20 mouse cellular contexts compared by ENCODE assay signal in the genomic region with DNA sequence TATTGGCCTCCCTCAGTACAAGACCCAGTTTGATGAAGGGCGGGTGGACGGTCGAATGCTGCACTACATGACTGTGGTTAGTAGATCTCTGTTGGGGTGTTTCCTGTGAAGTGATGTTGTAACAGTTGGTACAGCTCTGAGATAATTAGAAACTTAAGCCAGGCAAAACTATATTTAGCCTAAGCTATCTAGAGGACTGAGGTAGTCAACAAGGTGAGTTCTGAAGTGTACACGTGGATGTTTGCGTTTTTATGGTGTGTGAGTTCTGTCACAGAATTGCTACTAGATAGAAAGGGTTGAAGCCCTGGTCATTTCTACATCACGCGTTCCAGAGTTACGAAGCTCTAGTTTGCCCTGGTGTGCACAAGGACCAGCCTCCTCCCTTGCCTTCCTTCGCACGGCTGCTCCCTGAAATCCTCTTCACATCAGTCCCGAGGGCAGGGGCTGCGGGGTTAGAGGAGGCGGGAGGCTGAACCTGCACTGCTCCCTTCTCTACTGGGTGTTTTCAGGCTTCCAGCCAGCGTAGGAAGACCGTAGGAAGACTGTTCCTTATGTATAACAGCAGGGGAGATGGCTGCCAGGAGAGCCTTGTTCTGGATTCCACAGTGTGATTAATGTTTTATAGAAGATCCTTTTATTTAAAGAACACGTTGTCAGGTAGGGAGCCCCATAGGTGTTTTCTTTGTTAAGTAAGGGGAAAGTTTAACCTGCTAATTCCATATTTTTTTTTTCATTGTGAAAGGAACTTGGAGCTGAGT. TPM values are rescaled to one million over a fixed set of nuclear protein-coding genes. Genes with fewer than 3 reads are reported as not detected.
A peak's percentile ranks its signal among the peaks of the same experiment; 100 is the strongest.
DNase-seq lines count a peak whose midpoint lies in the region; ATAC-seq lines count a peak whose summit lies in the region.
"Had no signal": no experiment of that assay in that cellular context is flagged by ENCODE, and none has a peak within 500 bp of the region (broad histone marks: within the 10 kb centered on the region; RNA-seq: fewer than 3 reads in every experiment).

No protein-coding gene starts in this region.

- H3K27ac ChIP-seq in heart, embryonic 10.5 days = no peak overlapping the region
- H3K27ac ChIP-seq in heart, embryonic 16.5 days (ENCODE audit: low read length) = peak overlapping the region; percentile 55; the same call in 1 of the 2 replicates
- H3K27ac ChIP-seq in midbrain, embryonic 15.5 days = no peak overlapping the region
- H3K27ac ChIP-seq: forebrain, embryonic 15.5 days; hindbrain, embryonic 12.5 days; kidney, postnatal 0 days; limb, embryonic 15.5 days; midbrain, embryonic 13.5 days had no signal

- no peak for ATAC-seq in heart, embryonic 16.5 days (replicated peaks; ENCODE audit: extremely low read depth, insufficient read depth, low FRiP score)
- no peak for ATAC-seq in midbrain, embryonic 15.5 days (replicated peaks)
- ATAC-seq: activated CD4-positive, CD25-positive, alpha-beta regulatory T cell, adult 4 months; forebrain, embryonic 15.5 days; intestine, embryonic 16.5 days; midbrain, embryonic 13.5 days had no signal

- no peak overlapping the region for H3K9ac ChIP-seq in heart, embryonic 16.5 days (ENCODE audit: low read length)
- H3K9ac ChIP-seq in midbrain, embryonic 15.5 days = no peak overlapping the region
- H3K9ac ChIP-seq: forebrain, embryonic 15.5 days; hindbrain, embryonic 12.5 days; limb, embryonic 15.5 days; midbrain, embryonic 13.5 days had no signal

- no peak overlapping the region for H3K4me3 ChIP-seq in heart, embryonic 10.5 days
- H3K4me3 ChIP-seq in heart, embryonic 16.5 days (ENCODE audit: low read length) = no peak overlapping the region
- no peak overlapping the region for H3K4me3 ChIP-seq in midbrain, embryonic 15.5 days
- H3K4me3 ChIP-seq: forebrain, embryonic 15.5 days; hindbrain, embryonic 12.5 days; limb, embryonic 15.5 days; midbrain, embryonic 13.5 days had no signal

- H3K4me2 ChIP-seq in heart, embryonic 16.5 days (ENCODE audit: low read depth, low read length) = no peak overlapping the region
- H3K4me2 ChIP-seq in midbrain, embryonic 15.5 days = no peak overlapping the region
- H3K4me2 ChIP-seq: forebrain, embryonic 15.5 days; hindbrain, embryonic 12.5 days; limb, embryonic 15.5 days; midbrain, embryonic 13.5 days had no signal

- no peaks in the 10 kb centered on the region for H3K4me1 ChIP-seq in heart, embryonic 10.5 days
- H3K4me1 ChIP-seq in heart, embryonic 16.5 days (ENCODE audit: control insufficient read depth, insufficient read depth, low read length) = peaks cover 7% of the 10 kb centered on the region
- H3K4me1 ChIP-seq in midbrain, embryonic 15.5 days = no peaks in the 10 kb centered on the region
- H3K4me1 ChIP-seq: forebrain, embryonic 15.5 days; hindbrain, embryonic 12.5 days; limb, embryonic 15.5 days; midbrain, embryonic 13.5 days had no signal

- H3K36me3 ChIP-seq in heart, embryonic 10.5 days = peaks cover 92% of the 10 kb centered on the region
- peaks cover 51% of the 10 kb centered on the region for H3K36me3 ChIP-seq in heart, embryonic 16.5 days (ENCODE audit: control insufficient read depth, insufficient read depth)
- H3K36me3 ChIP-seq in midbrain, embryonic 15.5 days (replicated peaks) = no peaks in the 10 kb centered on the region
- H3K36me3 ChIP-seq: forebrain, embryonic 15.5 days; hindbrain, embryonic 12.5 days; midbrain, embryonic 13.5 days had no signal

- H3K9me3 ChIP-seq in heart, embryonic 10.5 days = no peaks in the 10 kb centered on the region
- no peaks in the 10 kb centered on the region for H3K9me3 ChIP-seq in heart, embryonic 16.5 days (replicated peaks; ENCODE audit: control insufficient read depth, low read length)
- no peaks in the 10 kb centered on the region for H3K9me3 ChIP-seq in midbrain, embryonic 15.5 days
- H3K9me3 ChIP-seq: forebrain, embryonic 15.5 days; hindbrain, embryonic 12.5 days; limb, embryonic 15.5 days; midbrain, embryonic 13.5 days had no signal

- WGBS in heart, embryonic 10.5 days = 82% methylated on average over 16 of the region's 16 CpGs
- 67% methylated on average over 16 of the region's 16 CpGs for WGBS in heart, embryonic 16.5 days
- WGBS in midbrain, embryonic 15.5 days = 87% methylated on average over 16 of the region's 16 CpGs

- H3K27me3 ChIP-seq in heart, embryonic 10.5 days (ENCODE audit: insufficient read depth, poor library complexity, severe bottlenecking) = no peaks in the 10 kb centered on the region
- H3K27me3 ChIP-seq in heart, embryonic 16.5 days (ENCODE audit: control insufficient read depth, insufficient read depth, low read length) = no peaks in the 10 kb centered on the region
- H3K27me3 ChIP-seq in midbrain, embryonic 15.5 days (replicated peaks) = no peaks in the 10 kb centered on the region
- H3K27me3 ChIP-seq: forebrain, embryonic 15.5 days; hindbrain, embryonic 12.5 days; limb, embryonic 15.5 days; midbrain, embryonic 13.5 days had no signal

- peak; percentile 23 to 52 for DNase-seq in cerebellum, postnatal 10 days
- DNase-seq in cerebellum, adult 11 months = no peak
- DNase-seq in heart, adult 8-10 months (ENCODE audit: low spot score) = peak; percentile 13
- no peak for DNase-seq in heart, embryonic 10.5 days (ENCODE audit: low spot score)
- peak; percentile 27 for DNase-seq in 416B (ENCODE audit: low read depth)
- DNase-seq in spleen, adult 12 weeks (ENCODE audit: low spot score) = no peak
- DNase-seq: cerebellum, adult 2 months; embryo, embryonic 11 days; layer of hippocampus, adult 9-11 months; lung, adult 2 months; thymus, postnatal 25 days had no signal

RNA-seq across cellular contexts. Expression of gene Rep15, which starts 9.8 kb away (rescaled TPM):
- total RNA-seq in heart, adult 8-10 months (2022) = 1 to 10 TPM in 2 of 4 experiments, under 1 TPM in 2; 0.92 to 1.5 (median 1.2) TPM
- polyA plus RNA-seq in heart, embryonic 10.5 days (2016; fragmentation: Nextera tagmentation; extraction: Ambion mirVana) = 1.4 TPM in 2 replicates
- 0.49 and 0.60 TPM in 2 replicates for polyA plus RNA-seq in heart, embryonic 16.5 days (2015; fragmentation: Nextera tagmentation; extraction: Ambion mirVana)
- polyA plus RNA-seq in midbrain, embryonic 15.5 days (2015; fragmentation: Nextera tagmentation; extraction: Ambion mirVana) = 0.85 and 1.1 TPM in 2 replicates

RNA-seq across cellular contexts. Expression of gene Mrps35, which starts 20.0 kb away (rescaled TPM):
- total RNA-seq in heart, adult 8-10 months (2022) = 100 to 1,000 TPM; 166 to 193 (median 175) TPM
- 129 and 136 TPM in 2 replicates for polyA plus RNA-seq in heart, embryonic 10.5 days (2016; fragmentation: Nextera tagmentation; extraction: Ambion mirVana)
- 154 and 155 TPM in 2 replicates for polyA plus RNA-seq in heart, embryonic 16.5 days (2015; fragmentation: Nextera tagmentation; extraction: Ambion mirVana)
- 67.8 and 78.9 TPM in 2 replicates for polyA plus RNA-seq in midbrain, embryonic 15.5 days (2015; fragmentation: Nextera tagmentation; extraction: Ambion mirVana)

Comparison
In these comparisons a context has a peak if more than half of its experiments do, and no peak if none do; other contexts are left out.
1. DNase-seq: peak in cerebellum, postnatal 10 days (2 of 2), heart, adult 8-10 months (single experiment) and 416B (single experiment); none in cerebellum, adult 11 months (single experiment), heart, embryonic 10.5 days (single experiment) and spleen, adult 12 weeks (single experiment).